Mouse (Mus musculus) right cerebral cortex, adult 18-20 months (tissue): Measurements from ENCODE around the gene Ctrc.
A peak's percentile ranks its signal among the peaks of the same experiment; 100 is the strongest.
"Not testable (repeated sequence)": the region's sequence is repeated elsewhere in the genome, so short reads cannot be mapped to it uniquely, and the experiment has no call there.

Experiments
- DNase-seq: peaks from one replicate; pipeline ENCODE4 v3.0.0; 2022; ENCODE audit warnings: mixed read lengths

The Ctrc gene

GRCm38 (mm10) chr4:141781201-141781985 is 64.8 kb downstream of the Ctrc start:
- no peak for DNase-seq

GRCm38 (mm10) chr4:141779828-141780227 is 66.3 kb downstream of the Ctrc start:
- DNase-seq: peak; percentile 87

DNA sequence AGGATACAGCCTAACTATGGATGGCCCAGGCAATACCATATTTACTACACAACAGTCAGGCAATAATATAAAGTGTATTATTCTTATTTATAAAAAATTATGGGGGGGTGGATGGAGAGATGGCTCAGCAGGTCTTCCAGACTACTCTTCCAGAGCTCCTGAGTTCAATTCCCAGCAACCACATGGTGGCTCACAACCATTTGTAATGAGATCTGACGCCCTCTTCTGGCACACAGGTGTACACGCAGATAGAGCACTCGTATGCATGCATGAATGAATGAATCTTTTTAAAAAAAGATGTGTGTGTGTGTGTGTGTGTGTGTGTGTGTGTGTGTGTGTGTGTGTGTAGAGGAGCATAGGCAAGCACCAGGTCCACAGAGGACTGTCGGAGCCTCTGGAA is 73.1 kb downstream of the Ctrc start:
- not testable (repeated sequence) for DNase-seq

DNA sequence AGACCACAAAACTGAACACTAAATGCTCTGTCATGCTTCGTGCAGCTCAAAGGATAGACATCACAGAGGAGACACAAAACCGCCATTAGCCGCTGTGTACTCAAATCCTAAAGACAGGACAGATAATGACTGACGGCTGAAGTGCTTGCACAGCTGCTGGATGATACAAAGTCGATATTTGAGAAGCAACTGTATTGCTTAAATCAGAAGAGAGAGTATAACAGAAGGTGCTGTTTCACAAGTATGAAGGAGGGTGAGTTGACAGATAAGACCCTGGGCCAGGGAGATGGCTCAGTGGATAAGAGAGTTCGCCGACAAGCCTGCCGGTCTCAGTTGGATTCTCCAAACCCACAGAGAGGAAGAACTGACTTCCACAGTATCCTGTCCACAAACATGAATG is 74.3 kb downstream of the Ctrc start:
- DNase-seq: no peak

DNA sequence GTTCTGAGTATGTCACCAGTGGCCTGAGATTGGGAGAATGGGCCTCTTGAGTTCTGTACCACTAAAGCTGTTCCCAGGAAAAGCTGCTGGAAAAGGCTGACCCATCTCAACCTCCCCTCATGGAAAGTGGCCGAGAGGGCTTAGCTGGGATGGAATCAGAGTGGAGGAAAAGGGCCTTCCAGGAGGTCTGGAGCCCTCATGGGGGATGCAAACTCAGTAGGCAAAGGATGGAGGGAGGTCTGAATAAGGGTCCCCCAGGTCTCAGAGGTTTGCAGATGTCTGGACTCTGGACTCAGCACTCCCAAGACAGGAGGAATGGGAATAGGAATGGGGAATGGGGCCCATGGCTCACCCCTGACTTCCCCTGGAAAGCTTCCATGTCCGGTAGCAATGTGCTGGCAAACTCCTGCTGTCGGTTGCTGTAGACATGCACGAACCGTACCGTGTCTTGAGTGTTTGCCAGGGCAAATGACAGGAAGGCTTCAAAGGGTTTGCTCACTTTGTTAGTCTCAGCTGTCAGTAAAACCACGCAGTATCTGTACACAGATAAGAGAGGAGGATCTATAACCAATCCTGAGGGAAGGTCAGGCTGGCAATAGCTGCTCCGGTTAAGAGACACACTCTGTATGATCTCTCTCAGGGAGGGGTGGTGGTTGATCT is 76.5 kb downstream of the Ctrc start:
- DNase-seq: no peak

- peak; percentile 44 for DNase-seq
Observed at GRCm38 (mm10) chr4:141767353-141768036, 78.7 kb downstream of the Ctrc start.

DNA sequence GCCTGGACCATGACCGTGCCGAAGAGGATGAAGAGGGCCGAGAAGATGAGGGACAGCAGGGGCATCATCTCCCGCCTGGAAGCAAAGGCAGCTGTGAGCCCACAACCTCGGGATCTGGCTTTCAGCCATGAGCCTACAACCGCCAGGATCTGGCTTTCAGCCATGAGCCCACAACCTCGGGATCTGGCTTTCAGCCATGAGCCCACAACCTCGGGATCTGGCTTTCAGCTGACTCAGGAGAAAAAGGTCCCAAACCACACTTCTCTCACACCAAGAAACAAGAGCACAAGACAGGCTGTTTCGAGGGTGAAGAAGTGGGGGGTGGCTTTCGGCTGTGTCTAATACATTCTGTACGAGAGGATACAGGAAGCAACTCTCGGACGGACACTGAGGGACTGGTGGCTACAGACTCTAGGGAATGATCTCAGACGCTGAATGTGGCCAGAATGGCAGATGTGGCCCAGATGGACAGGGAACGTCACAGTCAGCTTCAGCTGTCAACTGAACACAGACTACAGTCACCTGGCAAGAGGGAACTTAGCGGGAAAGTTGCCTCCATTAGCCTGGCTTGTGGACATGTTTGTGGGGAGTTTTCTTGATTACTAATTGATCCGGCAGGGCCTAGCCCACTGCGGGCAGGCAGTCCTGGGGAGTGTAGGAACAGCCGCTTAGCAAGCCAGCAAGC is 79.3 kb downstream of the Ctrc start:
- DNase-seq: peak; percentile 26

DNA sequence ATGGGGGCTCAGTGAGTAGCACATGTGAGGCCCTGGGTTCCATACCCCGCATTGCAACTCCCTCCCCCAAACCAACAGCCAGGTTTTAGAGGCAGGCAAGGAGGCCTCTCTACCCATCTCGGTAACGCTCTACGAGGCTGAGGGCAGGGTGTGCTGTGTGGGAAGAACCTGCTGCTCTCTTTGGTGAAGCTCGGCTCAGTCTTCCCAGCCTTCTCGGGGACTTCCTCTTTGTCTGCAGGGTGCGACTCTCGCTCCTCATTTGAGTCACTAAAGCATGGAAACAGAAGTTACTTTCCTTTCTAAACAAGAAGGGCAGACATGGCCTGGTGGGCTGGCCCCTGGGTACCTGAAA is 79.9 kb downstream of the Ctrc start:
- DNase-seq: peak; percentile 23

DNA sequence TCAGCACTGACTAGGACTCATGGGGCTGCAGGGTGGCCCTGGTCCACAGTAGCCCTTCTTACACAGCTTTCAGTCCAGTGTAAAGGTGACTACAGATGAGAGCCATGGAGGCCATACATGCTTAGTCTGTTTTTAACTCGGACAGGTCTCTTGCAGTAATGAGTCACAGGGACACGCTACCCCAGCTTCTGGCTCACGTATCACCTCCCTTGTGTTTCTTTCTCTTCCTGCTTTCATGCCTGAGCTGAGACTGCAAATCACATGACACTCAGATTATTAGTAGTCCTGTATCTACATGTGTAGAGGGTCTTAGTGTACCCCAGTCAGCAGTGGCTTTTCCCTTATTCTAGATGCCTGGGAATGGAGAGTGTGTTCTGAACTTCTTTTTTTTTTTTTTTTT is 81.2 kb downstream of the Ctrc start:
- no peak for DNase-seq
